Mouse (Mus musculus): ENCODE measurements around the gene Calca.

Gene Calca

DNA sequence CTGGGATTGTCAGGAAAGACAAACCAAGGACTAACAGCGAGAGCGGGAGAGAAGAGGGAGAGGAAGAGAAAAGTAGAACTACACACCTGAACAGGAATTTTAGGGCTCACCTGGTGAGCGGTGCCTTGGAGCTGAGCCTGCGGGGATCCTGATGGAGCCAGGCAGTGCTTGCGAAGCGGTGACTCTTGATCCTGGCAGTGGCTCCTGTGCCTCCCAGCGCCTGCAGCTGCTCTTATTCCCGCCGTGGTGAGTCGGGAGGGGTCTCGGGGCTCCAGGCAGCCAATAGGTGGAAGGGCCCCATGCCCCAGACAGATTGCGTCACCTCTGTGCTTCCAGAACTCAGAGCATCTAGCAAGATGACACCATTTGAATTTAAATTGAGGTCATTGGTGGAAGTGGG lies at the start of gene Calca:
Calca (minus strand) TSS at position 256 of the 400 bp plus-strand sequence.
- TF ChIP-seq GATA4 (IDR thresholded peaks at IDR 0.05; ENCODE audit: insufficient replicate concordance, low read length) = no peak

GRCm38 (mm10) chr7:114672697-114673096 lies 36.5 kb upstream of the Calca start:
- TF ChIP-seq GATA4 (IDR thresholded peaks at IDR 0.05; ENCODE audit: insufficient replicate concordance, low read length) = no peak

GRCm38 (mm10) chr7:114671405-114671804 lies 35.2 kb upstream of the Calca start:
- TF ChIP-seq GATA4 (IDR thresholded peaks at IDR 0.05; ENCODE audit: insufficient replicate concordance, low read length) = no peak

DNA sequence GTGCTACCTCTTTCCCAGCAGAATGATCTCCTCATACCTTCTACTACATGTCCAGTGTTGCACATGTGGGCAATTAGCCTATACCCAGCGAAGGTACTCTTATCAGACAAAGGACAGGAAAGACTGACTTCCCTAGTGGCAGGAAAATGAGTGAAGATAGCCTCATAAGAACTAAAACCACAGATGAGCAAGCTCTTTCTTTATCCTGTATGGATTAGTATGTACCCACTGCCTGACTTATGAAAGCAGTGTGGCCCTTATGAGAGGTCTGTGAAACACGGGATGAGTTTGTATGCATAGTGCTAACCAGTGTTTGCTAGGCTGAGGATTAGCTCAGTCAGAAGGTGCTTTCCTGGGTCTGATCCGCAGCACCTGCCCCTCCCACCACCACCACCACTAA lies 13.6 kb upstream of the Calca start:
- TF ChIP-seq GATA4 (IDR thresholded peaks at IDR 0.05; ENCODE audit: insufficient replicate concordance, low read length) = no peak

- no peak for TF ChIP-seq GATA4 (IDR thresholded peaks at IDR 0.05; ENCODE audit: insufficient replicate concordance, low read length)
These were observed 12.6 kb upstream of the Calca start for GRCm38 (mm10) chr7:114648791-114649190.

GRCm38 (mm10) chr7:114635569-114636101 lies 522 bp downstream of the Calca start:
- TF ChIP-seq GATA4 (IDR thresholded peaks at IDR 0.05; ENCODE audit: insufficient replicate concordance, low read length) = no peak

DNA sequence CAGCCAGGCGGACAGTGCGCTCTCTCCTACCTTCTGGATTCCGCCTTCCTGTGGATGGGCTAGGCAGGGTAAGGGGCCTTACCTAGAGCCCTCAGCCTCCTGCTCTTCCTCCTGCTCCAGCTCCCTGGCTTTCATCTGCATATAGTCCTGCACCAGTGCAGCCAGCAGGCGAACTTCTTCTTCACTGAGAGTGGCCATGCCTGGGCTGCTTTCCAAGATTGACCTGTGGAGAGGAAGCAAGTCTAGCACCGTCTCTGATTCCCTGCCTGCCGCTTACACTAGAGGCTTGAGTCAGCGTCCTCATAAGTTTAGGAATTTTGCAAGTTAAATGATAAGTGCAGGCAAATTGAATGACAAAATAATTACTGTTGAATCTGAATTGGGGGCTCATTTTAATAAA lies 1.8 kb downstream of the Calca start:
- no peak for TF ChIP-seq GATA4 (IDR thresholded peaks at IDR 0.05; ENCODE audit: insufficient replicate concordance, low read length)

DNA sequence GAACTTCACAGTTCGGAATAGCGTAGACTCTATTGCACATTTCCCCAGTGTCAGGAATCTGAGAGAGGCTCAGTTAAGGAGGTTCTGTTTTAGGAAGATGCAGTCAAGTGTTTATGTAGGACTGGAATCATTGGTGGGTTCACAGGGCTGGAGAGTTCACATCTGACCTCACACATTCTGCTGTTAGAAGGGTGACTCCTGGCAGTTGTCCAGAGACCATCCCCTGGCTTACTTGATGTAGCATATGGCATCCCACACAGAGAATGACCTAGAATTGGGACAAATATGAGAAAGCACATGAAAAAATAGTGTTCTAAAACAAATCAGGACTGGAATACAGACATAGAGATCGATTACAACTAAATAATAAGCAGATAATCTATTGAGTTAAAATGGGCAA lies 10.2 kb downstream of the Calca start:
- TF ChIP-seq GATA4 (IDR thresholded peaks at IDR 0.05; ENCODE audit: insufficient replicate concordance, low read length) = no peak

- TF ChIP-seq GATA4 (IDR thresholded peaks at IDR 0.05; ENCODE audit: insufficient replicate concordance, low read length) = no peak
These were observed 19.4 kb downstream of the Calca start for GRCm38 (mm10) chr7:114616759-114617158.

GRCm38 (mm10) chr7:114582441-114582840 lies 53.7 kb downstream of the Calca start:
- TF ChIP-seq GATA4 (IDR thresholded peaks at IDR 0.05; ENCODE audit: insufficient replicate concordance, low read length) = no peak
